In genomic region chr11:61417945-61418551, GRCm38 (mm10) we compare ENCODE assay signal across 8 mouse cellular contexts. TPM values are rescaled to one million over a fixed set of nuclear protein-coding genes. Genes with fewer than 3 reads are reported as not detected.
DNase-seq lines count a peak whose midpoint lies in the region; ATAC-seq and TF ChIP-seq lines count a peak whose summit lies in the region.

No protein-coding gene starts in this region.

- no peak overlapping the region for H3K4me3 ChIP-seq in bone marrow, adult 2 months (replicated peaks; ENCODE audit: control insufficient read depth, low read depth, low read length)
- H3K4me3 ChIP-seq in lung, adult 2 months (replicated peaks; ENCODE audit: extremely low read depth, low read depth, low read length) = no peak overlapping the region
- H3K4me3 ChIP-seq in olfactory bulb, adult 2 months (ENCODE audit: insufficient read depth, low read depth, low read length) = no peak overlapping the region

- peak; percentile 86 for DNase-seq in CD4-positive, CD25-positive, alpha-beta regulatory T cell, adult 2 months (ENCODE audit: low read depth, low spot score)
- peak; percentile 85 to 92 for DNase-seq in heart, postnatal 14 days
- peak; percentile 33 for DNase-seq in large intestine, adult 2 months (ENCODE audit: low read depth, low spot score)
- peak; percentile 74 for DNase-seq in lung, adult 2 months
- peak; percentile 24 to 35 for DNase-seq in thymus, adult 18-20 months

- TF ChIP-seq CTCF in bone marrow, adult 2 months (IDR thresholded peaks at IDR 0.05; ENCODE audit: control insufficient read depth, insufficient read depth, low read length) = peak; percentile 91
- peak; percentile 96 for TF ChIP-seq CTCF in lung, adult 2 months (IDR thresholded peaks at IDR 0.05; ENCODE audit: insufficient read depth, low read length)
- TF ChIP-seq CTCF in olfactory bulb, adult 2 months (IDR thresholded peaks at IDR 0.05; ENCODE audit: insufficient read depth, low read depth, low read length) = peak; percentile 85

- 0 out of 2 replicates have a peak, but pooled peaks have one; percentile 34 for ATAC-seq in erythroid progenitor cell, adult 5-6 weeks (replicated peaks; ENCODE audit: low FRiP score, poor library complexity, severe bottlenecking)

- WGBS in bone marrow, adult 2 months = 25% methylated on average over 6 of the region's 6 CpGs
- WGBS in large intestine, adult 2 months = 20% methylated on average over 6 of the region's 6 CpGs
- 25% methylated on average over 6 of the region's 6 CpGs for WGBS in lung, adult 2 months
- WGBS in olfactory bulb, adult 2 months = 27% methylated on average over 6 of the region's 6 CpGs

- H3K27ac ChIP-seq in bone marrow, adult 2 months (ENCODE audit: control insufficient read depth, insufficient read depth, low read depth, low read length, poor library complexity) = no peak overlapping the region
- H3K27ac ChIP-seq in olfactory bulb, adult 2 months (ENCODE audit: insufficient read depth, low read depth, low read length) = no peak overlapping the region

- H3K4me1 ChIP-seq in bone marrow, adult 2 months (ENCODE audit: control insufficient read depth, insufficient read depth, low read length) = no peaks in the 10 kb centered on the region
- H3K4me1 ChIP-seq in lung, adult 2 months (ENCODE audit: control insufficient read depth, insufficient read depth, low read length) = no peaks in the 10 kb centered on the region
- no peaks in the 10 kb centered on the region for H3K4me1 ChIP-seq in olfactory bulb, adult 2 months (ENCODE audit: control insufficient read depth, insufficient read depth, low read length)

- no peak for TF ChIP-seq POLR2A in bone marrow, adult 2 months (IDR thresholded peaks at IDR 0.05; ENCODE audit: borderline replicate concordance, control insufficient read depth, low read depth, low read length)
- no peak for TF ChIP-seq POLR2A in lung, adult 2 months (IDR thresholded peaks at IDR 0.05; ENCODE audit: borderline replicate concordance, extremely low read depth, low read depth, low read length)
- TF ChIP-seq POLR2A in olfactory bulb, adult 2 months (IDR thresholded peaks at IDR 0.05; ENCODE audit: insufficient read depth, low read depth, low read length) = no peak

- intact Hi-C loops in heart, postnatal 14 days (cut with DNase I) = loop anchor here (5.0 kb wide), 2 partner anchors 84 to 294 kb away; no protein-coding TSS in a partner anchor

RNA-seq across cellular contexts. Expression of gene Rnf112, which starts 35.9 kb away (rescaled TPM):
- polyA plus RNA-seq in bone marrow, adult 2 months (2011; ENCODE audit: insufficient read depth, insufficient read length, low replicate concordance, missing spikeins) = 0.65 TPM in 1 of 2 replicates, not detected in the other
- total RNA-seq in erythroid progenitor cell, adult 5-6 weeks (2015; ENCODE audit: low replicate concordance) = not detected in 2 replicates
- total RNA-seq in erythroid progenitor cell, adult 5-6 weeks (2017; ENCODE audit: low replicate concordance) = not detected in 2 replicates
- under 1 TPM; 0.17 to 0.34 TPM for total RNA-seq in heart, postnatal 14 days (2021)
- 0.30 and 0.62 TPM in 2 replicates for polyA plus RNA-seq in large intestine, adult 2 months (2012; rRNA removed)
- polyA plus RNA-seq in lung, adult 2 months (2012; rRNA removed) = 0.27 and 0.44 TPM in 2 replicates
- not detected in 2 replicates for polyA plus RNA-seq in olfactory bulb, adult 2 months (2012; ENCODE audit: insufficient read depth, insufficient read length, low replicate concordance, missing spikeins)

RNA-seq across cellular contexts. Expression of gene Slc47a1, which starts 39.9 kb away (rescaled TPM):
- 1.4 TPM in 1 of 2 replicates, not detected in the other for polyA plus RNA-seq in bone marrow, adult 2 months (2011; ENCODE audit: insufficient read depth, insufficient read length, low replicate concordance, missing spikeins)
- total RNA-seq in erythroid progenitor cell, adult 5-6 weeks (2015; ENCODE audit: low replicate concordance) = not detected in 2 replicates
- total RNA-seq in erythroid progenitor cell, adult 5-6 weeks (2017; ENCODE audit: low replicate concordance) = not detected in 2 replicates
- 10 to 100 TPM; 25.8 to 31.2 TPM for total RNA-seq in heart, postnatal 14 days (2021)
- 4.2 and 17.0 TPM in 2 replicates for polyA plus RNA-seq in large intestine, adult 2 months (2012; rRNA removed)
- polyA plus RNA-seq in lung, adult 2 months (2012; rRNA removed) = 1.9 and 3.1 TPM in 2 replicates
- not detected in 2 replicates for polyA plus RNA-seq in olfactory bulb, adult 2 months (2012; ENCODE audit: insufficient read depth, insufficient read length, low replicate concordance, missing spikeins)

Comparison
In these comparisons a context has a peak if more than half of its experiments do, and no peak if none do; other contexts are left out.
1. DNase-seq: peak in every context shown above with its lines; median percentile 88 in heart, postnatal 14 days; 86 in CD4-positive, CD25-positive, alpha-beta regulatory T cell, adult 2 months; 74 in lung, adult 2 months; 33 in large intestine, adult 2 months; 30 in thymus, adult 18-20 months.